Mouse (Mus musculus): ENCODE measurements around the gene Sele.

GRCm38 (mm10) chr1:164027416-164027815, 20.6 kb upstream of the Sele start:
- TF ChIP-seq CTCF (IDR thresholded peaks at IDR 0.05; ENCODE audit: low read depth, low read length) (no peak), POLR2A (IDR thresholded peaks at IDR 0.05; ENCODE audit: insufficient read depth, low read length) (no peak)

Data from ES-Bruce4 (cell line).